Mouse (Mus musculus) right cerebral cortex, postnatal 4 days (tissue): Measurements from ENCODE around the gene Ptprm.

Experiments used
- DNase-seq: peaks from one replicate; pipeline ENCODE4 v3.0.0-alpha.2; 2022

Gene Ptprm

GRCm38 (mm10) chr17:66707684-66708083 is 646.6 kb downstream of the Ptprm start:
- DNase-seq = no peak

DNA sequence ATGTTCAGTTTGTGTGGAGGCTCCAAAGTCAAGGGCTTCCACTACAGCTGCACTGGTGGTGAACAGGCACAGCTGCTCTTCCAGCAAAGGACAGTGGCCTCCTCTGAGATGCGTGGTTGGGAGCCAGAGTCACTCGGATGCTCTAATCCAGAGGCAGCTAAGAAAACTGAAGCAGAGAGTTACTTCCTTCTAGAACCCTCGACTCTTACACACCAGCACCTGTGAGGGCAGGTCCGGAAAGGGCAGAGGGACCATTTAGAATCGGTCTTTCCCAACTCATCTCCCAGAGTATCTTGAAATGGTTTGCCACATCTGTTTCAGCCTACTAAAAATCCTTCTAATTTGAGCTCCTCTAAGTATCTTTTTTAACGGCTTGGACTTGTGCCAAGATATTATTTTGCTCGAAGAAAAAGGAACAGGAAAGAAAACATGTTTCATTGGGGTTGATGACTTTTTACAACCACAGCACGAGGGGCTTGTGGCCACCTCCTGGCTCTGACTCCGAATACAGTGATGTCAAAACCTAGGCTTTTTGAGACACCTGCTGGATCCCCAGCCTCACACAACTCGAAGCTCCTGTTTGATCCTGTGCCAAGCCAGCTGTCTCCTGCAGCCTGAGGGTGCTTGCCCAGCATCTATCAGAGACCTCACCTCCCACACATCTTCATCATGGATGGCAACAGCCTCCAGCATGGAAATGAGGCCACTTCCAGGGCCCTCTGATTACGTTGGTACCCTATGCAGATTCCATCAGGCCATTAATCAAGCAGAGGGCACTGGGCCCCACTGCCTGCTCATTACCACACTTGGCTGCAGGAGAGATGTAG is 652.7 kb downstream of the Ptprm start:
- DNase-seq = no peak

- no peak for DNase-seq
Observed at GRCm38 (mm10) chr17:66699896-66700295, 654.4 kb downstream of the Ptprm start.

GRCm38 (mm10) chr17:66697650-66698049 is 656.6 kb downstream of the Ptprm start:
- DNase-seq = no peak

- DNase-seq = no peak
Observed at GRCm38 (mm10) chr17:66696531-66697172, 657.6 kb downstream of the Ptprm start.

DNA sequence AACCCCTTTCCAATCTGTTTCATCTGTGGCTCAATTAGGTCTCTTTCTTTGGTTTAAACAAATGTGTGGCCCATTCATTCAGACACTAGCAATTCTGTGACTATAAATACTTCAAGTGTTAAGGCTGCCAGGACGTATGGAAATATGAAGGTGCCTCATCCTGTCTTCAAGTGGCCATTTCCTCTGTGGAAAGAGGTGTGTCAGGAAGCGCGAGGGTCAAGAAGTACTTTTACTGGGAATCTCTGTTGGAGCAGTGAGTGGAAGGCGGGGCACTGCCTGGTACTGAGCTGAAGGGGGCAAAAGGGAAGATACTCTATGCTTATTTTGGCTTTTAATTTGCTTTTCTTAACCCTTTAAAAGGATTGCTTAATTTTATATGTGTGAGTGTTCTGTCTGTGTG is 659.9 kb downstream of the Ptprm start:
- no peak for DNase-seq

DNA sequence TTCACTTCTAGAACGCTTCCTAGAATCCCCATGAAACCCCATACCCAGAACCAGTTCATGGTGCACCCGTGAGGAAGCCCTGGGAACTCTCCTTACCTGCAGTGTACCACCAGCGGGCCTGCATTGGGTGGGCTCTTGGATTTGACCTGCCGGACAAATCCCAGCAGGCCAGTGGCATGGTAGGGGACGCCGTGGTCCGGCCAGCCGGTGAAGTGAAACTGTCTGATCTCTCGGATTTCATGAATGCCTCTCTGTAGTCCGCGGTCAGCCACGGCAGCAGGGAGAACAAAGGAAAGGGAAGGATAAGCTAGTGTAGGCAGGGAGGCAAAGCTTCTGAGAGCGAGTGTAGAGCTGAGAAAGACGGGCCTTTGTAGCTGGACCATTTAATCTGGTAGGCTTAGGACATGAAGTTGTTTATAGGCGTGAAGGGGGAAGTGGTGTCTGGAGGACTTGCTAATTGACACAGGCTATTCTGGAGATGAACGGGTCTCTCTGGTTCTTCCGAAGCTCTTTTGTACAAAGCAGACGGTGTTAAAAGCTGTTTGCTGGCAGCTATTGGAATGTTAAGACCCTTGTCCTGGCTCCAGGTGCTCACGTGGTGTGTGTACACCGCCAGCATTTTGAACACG is 660.5 kb downstream of the Ptprm start:
- no peak for DNase-seq

- DNase-seq = peak; percentile 24
Observed at GRCm38 (mm10) chr17:66692941-66693675, 661.1 kb downstream of the Ptprm start.

GRCm38 (mm10) chr17:66688179-66688578 is 666.1 kb downstream of the Ptprm start:
- DNase-seq = no peak

- no peak for DNase-seq
Observed at GRCm38 (mm10) chr17:66687543-66687942, 666.7 kb downstream of the Ptprm start.

DNA sequence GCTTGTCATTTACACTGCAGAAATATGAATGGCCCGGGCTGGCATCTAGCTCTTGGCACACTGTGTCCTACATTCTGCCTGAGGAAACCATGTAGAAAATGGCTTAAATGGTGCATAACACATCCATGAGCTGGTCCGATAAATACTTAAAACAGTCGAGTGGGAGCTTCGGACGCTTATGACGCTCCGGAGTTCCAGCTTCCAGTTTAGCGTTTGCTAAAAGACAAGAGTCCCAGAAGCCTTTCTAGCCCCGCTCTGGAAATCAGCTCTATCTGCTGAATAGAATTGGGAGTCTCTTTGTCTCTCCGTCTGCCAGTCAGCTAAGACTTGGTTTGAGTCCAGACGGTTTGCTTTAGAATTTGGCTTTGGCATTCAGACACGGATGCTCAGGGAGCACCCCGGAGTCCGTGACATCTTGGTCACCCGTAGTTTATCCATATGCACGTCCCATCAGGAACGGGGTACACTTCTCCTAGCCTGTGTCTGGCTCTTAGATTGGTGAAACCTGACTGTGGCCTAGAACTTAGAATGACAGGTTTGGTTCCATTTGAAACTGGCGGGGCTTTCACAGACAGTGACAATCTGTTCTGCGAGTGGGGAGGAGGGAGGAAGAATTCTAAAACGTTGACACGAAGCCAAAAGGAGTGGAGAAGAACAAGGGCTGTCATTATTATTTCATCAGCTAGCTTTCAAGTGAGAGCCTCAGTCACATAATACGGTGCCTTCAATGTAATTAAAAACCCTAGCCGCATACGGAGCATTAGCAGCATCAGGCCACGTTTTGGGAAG is 667.4 kb downstream of the Ptprm start:
- no peak for DNase-seq

DNA sequence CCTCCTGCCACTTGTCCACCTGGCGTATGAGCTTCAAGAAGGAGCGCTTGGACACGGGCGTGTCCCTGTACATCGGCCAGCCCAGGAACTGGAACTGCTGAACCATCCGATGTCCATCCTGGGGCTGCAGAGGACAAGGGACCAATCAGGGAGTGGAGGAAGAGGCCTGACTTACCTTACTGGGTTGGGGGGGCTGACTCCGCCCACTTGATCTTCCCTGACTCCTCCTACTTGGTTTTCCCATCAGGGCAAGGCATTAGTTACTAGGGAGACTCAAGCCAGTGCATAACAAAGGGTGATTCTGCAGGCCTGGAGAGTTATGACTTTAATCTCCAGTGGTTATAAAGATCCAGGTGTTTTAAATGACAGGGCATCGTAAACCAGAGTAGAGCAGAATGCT is 670.8 kb downstream of the Ptprm start:
- no peak for DNase-seq

- peak; percentile 66 for DNase-seq
Observed at GRCm38 (mm10) chr17:66680662-66681061, 673.6 kb downstream of the Ptprm start.

DNA sequence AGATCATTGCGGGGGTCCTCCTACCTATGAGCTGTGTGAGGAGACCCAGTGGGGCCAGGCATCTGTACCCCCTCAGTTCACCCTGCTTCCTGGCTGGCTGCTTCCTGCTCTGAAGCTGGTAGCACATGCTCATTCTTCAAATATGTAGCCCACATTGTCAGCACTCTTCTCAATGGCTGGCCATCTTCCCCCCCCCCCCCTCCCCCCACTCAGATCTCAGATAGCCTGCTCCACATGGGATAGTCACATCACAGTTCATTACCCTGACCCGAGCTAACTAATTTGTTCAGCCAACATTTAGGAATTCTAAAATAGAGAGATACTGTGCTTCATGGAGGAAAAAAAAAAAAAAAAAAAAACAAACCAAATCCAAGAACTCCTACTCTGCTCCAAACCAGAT is 679.6 kb downstream of the Ptprm start:
- DNase-seq = no peak

DNA sequence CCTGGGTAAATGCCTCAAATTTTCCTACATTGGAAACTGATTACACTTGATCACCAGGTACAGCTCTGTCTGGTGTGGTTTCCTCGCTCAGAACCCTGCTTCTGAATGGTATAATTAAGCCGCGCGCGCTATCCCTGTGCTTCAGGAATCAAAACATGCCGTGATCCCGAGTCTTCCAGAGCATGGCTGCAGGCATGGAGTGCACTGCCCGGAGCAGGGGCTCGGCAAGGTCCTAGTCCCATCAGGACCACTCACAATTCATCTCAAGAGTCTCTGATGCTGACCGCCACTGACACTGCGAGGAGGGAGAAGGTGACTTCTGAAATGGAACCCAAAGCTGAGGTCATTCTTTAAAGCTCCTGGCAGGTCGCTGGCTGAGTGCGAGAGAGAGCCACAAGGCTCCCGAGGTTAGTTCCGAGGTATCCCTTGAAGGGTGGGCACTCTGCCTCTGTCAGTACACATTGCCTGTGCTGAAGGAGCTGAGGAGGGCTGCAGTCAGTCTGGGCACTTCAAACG is 682.5 kb downstream of the Ptprm start:
- no peak for DNase-seq

DNA sequence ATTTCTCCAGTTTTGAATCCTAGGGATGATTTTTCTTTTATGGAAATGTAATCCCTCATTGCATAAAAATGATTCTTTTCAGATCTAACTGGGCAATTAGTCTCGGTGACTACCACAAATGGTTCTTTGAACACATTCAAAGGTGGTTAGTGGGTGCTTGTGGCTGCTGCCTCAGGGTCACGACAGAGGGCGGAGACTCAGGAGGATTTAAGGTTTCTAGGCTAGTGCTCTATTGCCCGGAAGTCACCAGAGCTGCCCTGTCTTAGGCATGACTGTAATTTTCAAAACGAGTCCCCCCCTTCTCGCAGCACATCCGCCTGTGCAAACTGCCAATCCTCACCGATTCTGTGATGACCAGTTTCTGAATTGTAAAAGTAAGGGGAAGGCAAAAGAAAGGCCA is 683.0 kb downstream of the Ptprm start:
- no peak for DNase-seq

DNA sequence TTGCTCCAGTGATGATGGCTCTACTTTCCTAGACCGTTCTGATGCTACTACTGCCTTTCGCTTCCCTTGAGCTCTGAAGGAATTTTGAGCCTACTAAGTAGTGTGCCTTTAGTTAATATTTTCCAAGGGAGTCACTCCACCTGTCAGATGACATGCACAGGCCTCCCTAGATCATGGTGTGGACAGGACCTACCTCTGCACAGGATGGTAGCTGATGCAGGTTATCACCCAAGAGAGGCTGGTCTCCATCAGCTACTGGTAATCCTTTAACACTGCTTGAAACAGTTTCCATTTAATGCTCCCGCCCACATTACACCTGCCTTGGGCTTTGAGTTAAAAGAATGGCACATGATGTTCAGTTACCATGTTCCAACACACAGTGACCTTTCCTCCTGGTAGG is 688.5 kb downstream of the Ptprm start:
- no peak for DNase-seq

- DNase-seq = no peak
Observed at GRCm38 (mm10) chr17:66665201-66665756, 689.0 kb downstream of the Ptprm start.

GRCm38 (mm10) chr17:66664796-66665195 is 689.5 kb downstream of the Ptprm start:
- no peak for DNase-seq

GRCm38 (mm10) chr17:66659242-66659641 is 695.0 kb downstream of the Ptprm start:
- no peak for DNase-seq

DNA sequence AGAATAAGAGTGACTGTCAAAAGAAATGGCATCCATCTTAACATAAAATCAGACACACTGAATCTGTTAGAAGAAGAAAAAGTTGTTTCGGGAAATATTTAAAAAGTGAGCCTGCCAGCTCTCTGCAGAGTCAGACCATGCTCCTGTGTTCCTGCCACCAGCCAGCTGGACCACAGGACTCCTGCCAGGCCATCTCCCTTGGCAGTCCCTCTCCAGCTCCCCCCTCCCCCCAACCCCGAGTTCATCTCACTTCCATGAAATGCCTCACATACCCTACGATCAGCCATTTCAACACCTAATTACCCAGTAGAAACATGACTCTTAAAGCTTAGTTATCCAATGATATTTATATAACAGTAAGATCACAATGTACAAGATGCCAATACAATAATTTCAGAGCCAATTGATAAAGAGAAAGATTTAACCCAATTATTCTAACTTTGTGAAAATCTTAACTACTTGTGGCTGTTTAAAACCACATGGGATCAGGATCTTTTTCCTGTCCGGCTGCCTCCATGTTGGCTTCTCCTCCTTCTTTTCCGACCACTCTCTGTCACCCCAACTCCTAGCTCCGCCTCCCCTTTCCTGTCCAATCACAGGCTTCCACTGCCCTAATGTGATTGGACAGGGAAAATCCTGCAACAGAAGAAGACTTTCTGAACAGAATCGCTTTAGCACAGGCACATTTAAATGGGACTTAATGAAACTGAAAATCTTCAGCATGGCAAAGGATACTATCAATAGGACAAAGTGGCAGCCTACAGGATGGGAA is 716.1 kb downstream of the Ptprm start:
- DNase-seq = no peak
